ENCODE assay signal across 8 mouse cellular contexts in the genomic region with DNA sequence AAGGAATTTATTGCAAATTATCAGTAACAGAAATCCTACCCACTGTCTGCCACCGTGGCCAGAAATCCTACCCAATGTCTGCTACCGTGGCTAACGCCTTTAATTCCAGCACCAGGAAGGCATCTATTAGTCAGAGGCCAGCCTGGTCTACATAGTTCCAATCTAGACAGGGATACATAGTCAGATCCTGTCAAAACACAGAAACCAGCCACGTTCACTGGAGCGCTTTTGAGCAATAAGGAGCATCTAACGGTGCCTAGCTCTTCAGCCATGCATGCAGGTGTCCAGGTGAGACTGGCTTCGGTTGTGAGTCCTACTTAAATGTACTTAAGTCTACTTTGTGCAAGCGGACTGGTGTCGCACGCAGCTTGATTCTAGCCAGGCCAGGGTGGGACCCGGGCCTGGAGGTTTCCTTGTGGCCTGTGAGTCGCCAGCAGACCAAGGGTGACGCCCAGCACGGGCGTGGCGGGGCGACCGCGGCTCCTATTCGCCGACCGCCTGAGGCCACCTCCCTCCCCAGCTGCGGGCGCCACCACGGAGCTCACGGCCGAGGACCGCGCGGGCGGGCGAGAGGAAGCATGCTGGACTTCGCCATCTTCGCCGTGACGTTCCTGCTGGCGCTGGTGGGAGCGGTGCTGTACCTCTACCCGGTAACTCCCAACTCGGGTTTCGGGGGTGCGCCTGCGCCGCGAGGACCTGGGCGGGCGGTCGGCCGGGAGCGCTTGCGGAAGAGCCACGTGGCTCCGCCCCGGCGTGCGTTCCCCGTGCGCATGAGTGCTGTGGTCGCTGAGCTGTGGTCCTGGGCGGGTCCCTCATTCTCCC. TPM values are rescaled to one million over a fixed set of nuclear protein-coding genes. Genes with fewer than 3 reads are reported as not detected.
DNase-seq lines count a peak whose midpoint lies in the region; ATAC-seq lines count a peak whose summit lies in the region.

A gene (plus strand): TSS at position 516 of the 822 bp plus-strand sequence.

- H3K27me3 ChIP-seq in intestine, embryonic 14.5 days (replicated peaks; ENCODE audit: control insufficient read depth, insufficient read depth, low read length), result no peaks in the 10 kb centered on the region

- peak within 1 kb of the TSS; percentile 71 for H3K9ac ChIP-seq in intestine, embryonic 14.5 days (ENCODE audit: low read length)

- peak; percentile 98 for ATAC-seq in intestine, embryonic 14.5 days (replicated peaks; ENCODE audit: low FRiP score, low TSS enrichment, low read depth)

- 2% methylated on average over 56 of the region's 60 CpGs for WGBS in intestine, embryonic 14.5 days

- H3K9me3 ChIP-seq in intestine, embryonic 14.5 days (ENCODE audit: control insufficient read depth, low read length), result no peaks in the 10 kb centered on the region

- H3K4me2 ChIP-seq in intestine, embryonic 14.5 days (ENCODE audit: low read length), result peak within 1 kb of the TSS; percentile 84

- 0 out of 2 replicates have a peak, but pooled peaks cover 5% of the 10 kb centered on the region for H3K36me3 ChIP-seq in intestine, embryonic 14.5 days (ENCODE audit: control insufficient read depth, insufficient read depth, low read length)

- intact Hi-C loops in left cerebral cortex, postnatal 14 days (cut with DNase I), result loop anchor here (2.0 kb wide), 1 partner anchor 66 kb away; a partner anchor contains a TSS

- DNase-seq in adrenal gland, adult 18-20 months (ENCODE audit: low spot score in 2 of 2), result peak; percentile 84 to 86
- peak; percentile 93 for DNase-seq in embryo, embryonic 11 days
- DNase-seq in gastrocnemius, postnatal 25 days, result peak; percentile 90
- peak; percentile 92 for DNase-seq in intestine, embryonic 14.5 days (ENCODE audit: low spot score)
- DNase-seq in left cerebral cortex, postnatal 14 days (ENCODE audit: low spot score in 2 of 2), result peak; percentile 88 to 90
- DNase-seq in mesoderm, embryonic 11.5 days (ENCODE audit: low read depth, low spot score), result peak; percentile 86
- DNase-seq in right cerebral cortex, postnatal 36 days (ENCODE audit: low spot score in 2 of 2), result peak; percentile 89 to 90
- peak; percentile 94 for DNase-seq in yolk sac, embryonic 10.5 days (ENCODE audit: low spot score)

- peak within 1 kb of the TSS; percentile 66 for H3K4me3 ChIP-seq in intestine, embryonic 14.5 days (ENCODE audit: low read depth, low read length)

- H3K4me1 ChIP-seq in intestine, embryonic 14.5 days (replicated peaks; ENCODE audit: control insufficient read depth, insufficient read depth, low read length), result peaks cover 10% of the 10 kb centered on the region

- H3K27ac ChIP-seq in intestine, embryonic 14.5 days (ENCODE audit: low read depth), result peak within 1 kb of the TSS; percentile 93

RNA-seq across cellular contexts. Expression of the gene that starts here (rescaled TPM):
- 10 to 100 TPM; 27.0 to 36.7 TPM for total RNA-seq in adrenal gland, adult 18-20 months (2021)
- 1 to 10 TPM; 5.5 to 6.2 TPM for total RNA-seq in gastrocnemius, postnatal 25 days (2021)
- polyA plus RNA-seq in intestine, embryonic 14.5 days (2014; fragmentation: Nextera tagmentation; extraction: Ambion mirVana), result 12.0 and 18.7 TPM in 2 replicates
- 10 to 100 TPM in 1 of 2 experiments, 1 to 10 TPM in 1; 8.2 to 12.2 TPM for total RNA-seq in left cerebral cortex, postnatal 14 days (2021)

Comparison
In these comparisons a context has a peak if more than half of its experiments do, and no peak if none do; other contexts are left out.
1. Peak in every context shown above with its lines: DNase-seq, ATAC-seq, H3K4me3 ChIP-seq and H3K27ac ChIP-seq.